Mouse (Mus musculus): ENCODE results near the gene Cs.

GRCm38 (mm10) chr10:128344568-128345275, 7.2 kb downstream of the Cs start:
- TF ChIP-seq CTCF (conservative IDR thresholded peaks at IDR 0.05; ENCODE audit: low read length) (no peak), POU5F1 (IDR thresholded peaks at IDR 0.05; ENCODE audit: borderline replicate concordance, low read length) (no peak), NANOG (IDR thresholded peaks at IDR 0.05; ENCODE audit: borderline replicate concordance, low read length) (no peak)
